ENCODE assay signal across 8 mouse cellular contexts in genomic region chr9:114932607-114933006, GRCm38 (mm10). TPM values are rescaled to one million over a fixed set of nuclear protein-coding genes. Genes with fewer than 3 reads are reported as not detected.
DNase-seq lines count a peak whose midpoint lies in the region; ATAC-seq and TF ChIP-seq lines count a peak whose summit lies in the region.

No protein-coding gene starts in this region.

- no peak for TF ChIP-seq CTCF in left cerebral cortex, adult 2 months (IDR thresholded peaks at IDR 0.05)
- TF ChIP-seq CTCF in lung, postnatal 0 days (IDR thresholded peaks at IDR 0.05) = no peak

- peaks cover 14% of the 10 kb centered on the region for H3K4me1 ChIP-seq in embryonic facial prominence, embryonic 13.5 days
- peaks cover 7% of the 10 kb centered on the region; the same call in 1 of the 2 replicates for H3K4me1 ChIP-seq in intestine, embryonic 15.5 days (replicated peaks)
- H3K4me1 ChIP-seq in lung, postnatal 0 days (ENCODE audit: insufficient read depth, low read depth, low read length) = no peaks in the 10 kb centered on the region

- H3K36me3 ChIP-seq in embryonic facial prominence, embryonic 13.5 days = no peaks in the 10 kb centered on the region
- no peaks in the 10 kb centered on the region for H3K36me3 ChIP-seq in intestine, embryonic 15.5 days
- no peaks in the 10 kb centered on the region for H3K36me3 ChIP-seq in lung, postnatal 0 days (ENCODE audit: insufficient read depth, low read length)

- no peak for ATAC-seq in embryonic facial prominence, embryonic 13.5 days (ENCODE audit: insufficient number of reproducible peaks, insufficient read depth, low FRiP score, low TSS enrichment, low read depth)
- ATAC-seq in intestine, embryonic 15.5 days = no peak
- ATAC-seq in lung, postnatal 0 days = no peak

- 23% methylated on average over 13 of the region's 13 CpGs for WGBS in embryonic facial prominence, embryonic 13.5 days
- 21% methylated on average over 13 of the region's 13 CpGs for WGBS in intestine, embryonic 15.5 days
- WGBS in lung, postnatal 0 days = 15% methylated on average over 13 of the region's 13 CpGs

- H3K27me3 ChIP-seq in embryonic facial prominence, embryonic 13.5 days = no peaks in the 10 kb centered on the region
- H3K27me3 ChIP-seq in intestine, embryonic 15.5 days (replicated peaks) = no peaks in the 10 kb centered on the region
- H3K27me3 ChIP-seq in lung, postnatal 0 days (replicated peaks; ENCODE audit: insufficient read depth, low read length) = no peaks in the 10 kb centered on the region

- H3K27ac ChIP-seq in left cerebral cortex, adult 2 months = peak overlapping the region; percentile 88; the same call in 1 of the 2 replicates
- no peak overlapping the region for H3K27ac ChIP-seq in embryonic facial prominence, embryonic 13.5 days
- no peak overlapping the region for H3K27ac ChIP-seq in intestine, embryonic 15.5 days
- no peak overlapping the region for H3K27ac ChIP-seq in lung, postnatal 0 days (ENCODE audit: low read length)

- intact Hi-C loops in left cerebral cortex, adult 2 months (cut with DNase I) = loop anchor here (5.0 kb wide), 2 partner anchors 330 to 380 kb away; partner anchors contain the start of gene Stt3b

- no peaks in the 10 kb centered on the region for H3K9me3 ChIP-seq in embryonic facial prominence, embryonic 13.5 days
- no peaks in the 10 kb centered on the region for H3K9me3 ChIP-seq in intestine, embryonic 15.5 days
- no peaks in the 10 kb centered on the region for H3K9me3 ChIP-seq in lung, postnatal 0 days (ENCODE audit: low read length)

- DNase-seq in left cerebral cortex, adult 2 months (ENCODE audit: extremely low spot score in 1 of 2, low spot score in 2 of 2) = no peak
- no peak for DNase-seq in left cerebral cortex, adult 8-10 months (ENCODE audit: low spot score in 2 of 2)
- peak; percentile 30 for DNase-seq in lung, postnatal 0 days (ENCODE audit: low spot score)
- DNase-seq in urinary bladder, postnatal 4 days (ENCODE audit: low spot score in 2 of 2) = no peak
- no peak for DNase-seq in T-cell, adult 2 months (ENCODE audit: low spot score)
- no peak for DNase-seq in thymus, postnatal 36 days

- peak overlapping the region; percentile 99 for H3K4me2 ChIP-seq in embryonic facial prominence, embryonic 13.5 days
- H3K4me2 ChIP-seq in intestine, embryonic 15.5 days (replicated peaks) = peak overlapping the region; percentile 95
- H3K4me2 ChIP-seq in lung, postnatal 0 days (replicated peaks; ENCODE audit: low read depth, low read length) = peak overlapping the region; percentile 81

- TF ChIP-seq EP300 in lung, postnatal 0 days (IDR thresholded peaks at IDR 0.05) = no peak

- H3K4me3 ChIP-seq in left cerebral cortex, adult 2 months = peak overlapping the region; percentile 87
- peak overlapping the region; percentile 79 for H3K4me3 ChIP-seq in embryonic facial prominence, embryonic 13.5 days
- H3K4me3 ChIP-seq in intestine, embryonic 15.5 days (replicated peaks) = peak overlapping the region; percentile 79
- peak overlapping the region; percentile 65 for H3K4me3 ChIP-seq in lung, postnatal 0 days (ENCODE audit: low read depth, low read length)

- peak overlapping the region; percentile 80 for H3K9ac ChIP-seq in embryonic facial prominence, embryonic 13.5 days
- H3K9ac ChIP-seq in intestine, embryonic 15.5 days = peak overlapping the region; percentile 72
- no peak overlapping the region for H3K9ac ChIP-seq in lung, postnatal 0 days (replicated peaks; ENCODE audit: low read depth)

RNA-seq across cellular contexts. Expression of gene Gpd1l, which starts 1.2 kb away (rescaled TPM):
- total RNA-seq in left cerebral cortex, adult 2 months (2021) = 10 to 100 TPM; 82.0 to 88.7 TPM
- 10 to 100 TPM; 77.7 to 91.2 (median 80.0) TPM for total RNA-seq in left cerebral cortex, adult 8-10 months (2022)
- polyA plus RNA-seq in embryonic facial prominence, embryonic 13.5 days (2015; fragmentation: Nextera tagmentation; extraction: Ambion mirVana) = 10.6 and 10.8 TPM in 2 replicates
- polyA plus RNA-seq in intestine, embryonic 15.5 days (2015; fragmentation: Nextera tagmentation; extraction: Ambion mirVana) = 20.3 and 21.8 TPM in 2 replicates
- 12.7 and 13.7 TPM in 2 replicates for polyA plus RNA-seq in lung, postnatal 0 days (2015; fragmentation: Nextera tagmentation; extraction: Ambion mirVana)

RNA-seq across cellular contexts. Expression of gene Osbpl10, which starts 45.8 kb away (rescaled TPM):
- total RNA-seq in left cerebral cortex, adult 2 months (2021) = 10 to 100 TPM; 48.5 to 56.3 TPM
- total RNA-seq in left cerebral cortex, adult 8-10 months (2022) = 10 to 100 TPM; 39.9 to 46.4 (median 45.2) TPM
- 1.6 and 2.3 TPM in 2 replicates for polyA plus RNA-seq in embryonic facial prominence, embryonic 13.5 days (2015; fragmentation: Nextera tagmentation; extraction: Ambion mirVana)
- polyA plus RNA-seq in intestine, embryonic 15.5 days (2015; fragmentation: Nextera tagmentation; extraction: Ambion mirVana) = 2.5 and 2.9 TPM in 2 replicates
- polyA plus RNA-seq in lung, postnatal 0 days (2015; fragmentation: Nextera tagmentation; extraction: Ambion mirVana) = 2.2 and 2.6 TPM in 2 replicates

RNA-seq across cellular contexts. Expression of gene Rps27rt, which starts 49.9 kb away (rescaled TPM):
- 10 to 100 TPM; 14.7 to 28.5 TPM for total RNA-seq in left cerebral cortex, adult 2 months (2021)
- total RNA-seq in left cerebral cortex, adult 8-10 months (2022) = 10 to 100 TPM in 3 of 4 experiments, 1 to 10 TPM in 1; 9.8 to 44.3 (median 37.3) TPM
- polyA plus RNA-seq in embryonic facial prominence, embryonic 13.5 days (2015; fragmentation: Nextera tagmentation; extraction: Ambion mirVana) = 519 and 954 TPM in 2 replicates
- 387 and 549 TPM in 2 replicates for polyA plus RNA-seq in intestine, embryonic 15.5 days (2015; fragmentation: Nextera tagmentation; extraction: Ambion mirVana)
- polyA plus RNA-seq in lung, postnatal 0 days (2015; fragmentation: Nextera tagmentation; extraction: Ambion mirVana) = 620 and 625 TPM in 2 replicates
